20 mouse cellular contexts compared by ENCODE assay signal in the genomic region with DNA sequence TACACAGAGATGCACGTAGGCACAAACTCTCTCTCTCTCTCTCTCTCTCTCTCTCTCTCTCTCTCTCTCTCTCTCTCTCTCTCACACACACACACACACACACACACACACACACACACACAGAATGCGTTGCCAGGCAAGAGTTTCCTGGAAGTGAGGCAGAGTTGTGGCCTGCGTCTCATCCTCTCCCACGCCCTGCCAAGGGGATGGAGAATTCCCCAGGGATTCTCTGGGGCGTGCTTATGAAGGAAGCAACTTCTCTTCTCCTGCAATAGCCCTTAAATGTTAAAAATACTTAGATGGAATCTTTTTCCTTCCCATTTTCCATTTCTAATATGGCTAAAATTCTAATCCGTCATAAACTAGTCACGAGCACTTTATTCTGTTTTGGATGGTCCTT.
A peak's percentile ranks its signal among the peaks of the same experiment; 100 is the strongest.
DNase-seq lines count a peak whose midpoint lies in the region; ATAC-seq and TF ChIP-seq lines count a peak whose summit lies in the region.
"Had no signal": no experiment of that assay in that cellular context is flagged by ENCODE, and none has a peak within 500 bp of the region (broad histone marks: within the 10 kb centered on the region; RNA-seq: fewer than 3 reads in every experiment).

No protein-coding gene starts in this region.

- no peak for ATAC-seq in heart, embryonic 11.5 days (replicated peaks; ENCODE audit: insufficient number of reproducible peaks, low FRiP score, low TSS enrichment)
- no peak for ATAC-seq in lung, postnatal 0 days
- ATAC-seq: forebrain, embryonic 16.5 days; inflammation-experienced regulatory T-cells, adult 6 months; liver, embryonic 12.5 days had no signal

- H3K27ac ChIP-seq in heart, embryonic 11.5 days (ENCODE audit: low read depth, low read length), result no peak overlapping the region
- H3K27ac ChIP-seq in lung, postnatal 0 days (ENCODE audit: low read length), result no peak overlapping the region
- H3K27ac ChIP-seq in embryonic facial prominence, embryonic 10.5 days (replicated peaks), result no peak overlapping the region
- H3K27ac ChIP-seq: embryonic facial prominence, embryonic 13.5 days; hindbrain, embryonic 12.5 days; liver, embryonic 12.5 days; lung, embryonic 15.5 days; neural tube, embryonic 15.5 days had no signal

- intact Hi-C loops in heart, postnatal 14 days (cut with DNase I), result no loop called here

- H3K9me3 ChIP-seq in heart, embryonic 11.5 days (replicated peaks; ENCODE audit: control insufficient read depth, low read length), result no peaks in the 10 kb centered on the region
- H3K9me3 ChIP-seq in lung, postnatal 0 days (ENCODE audit: low read length), result no peaks in the 10 kb centered on the region
- H3K9me3 ChIP-seq in embryonic facial prominence, embryonic 10.5 days, result no peaks in the 10 kb centered on the region
- H3K9me3 ChIP-seq: embryonic facial prominence, embryonic 13.5 days; hindbrain, embryonic 12.5 days; liver, embryonic 12.5 days; lung, embryonic 15.5 days; neural tube, embryonic 15.5 days had no signal

- H3K4me1 ChIP-seq in heart, embryonic 11.5 days (ENCODE audit: control insufficient read depth, insufficient read depth, low read length), result no peaks in the 10 kb centered on the region
- H3K4me1 ChIP-seq in lung, postnatal 0 days (ENCODE audit: insufficient read depth, low read depth, low read length), result no peaks in the 10 kb centered on the region
- peaks cover 6% of the 10 kb centered on the region; the same call in 1 of the 2 replicates for H3K4me1 ChIP-seq in embryonic facial prominence, embryonic 10.5 days
- H3K4me1 ChIP-seq: lung, embryonic 15.5 days had no signal

- no peak for TF ChIP-seq EP300 in lung, postnatal 0 days (IDR thresholded peaks at IDR 0.05)

- no peaks in the 10 kb centered on the region for H3K36me3 ChIP-seq in heart, embryonic 11.5 days (ENCODE audit: control insufficient read depth, insufficient read depth, low read length)
- H3K36me3 ChIP-seq in lung, postnatal 0 days (ENCODE audit: insufficient read depth, low read length), result no peaks in the 10 kb centered on the region
- H3K36me3 ChIP-seq in embryonic facial prominence, embryonic 10.5 days (replicated peaks), result no peaks in the 10 kb centered on the region
- H3K36me3 ChIP-seq: embryonic facial prominence, embryonic 13.5 days; hindbrain, embryonic 12.5 days; liver, embryonic 12.5 days; lung, embryonic 15.5 days; neural tube, embryonic 15.5 days had no signal

- H3K9ac ChIP-seq in heart, embryonic 11.5 days (ENCODE audit: low read depth, low read length), result no peak overlapping the region
- no peak overlapping the region for H3K9ac ChIP-seq in lung, postnatal 0 days (replicated peaks; ENCODE audit: low read depth)
- H3K9ac ChIP-seq: embryonic facial prominence, embryonic 13.5 days; hindbrain, embryonic 12.5 days; liver, embryonic 12.5 days; lung, embryonic 15.5 days; neural tube, embryonic 15.5 days had no signal

- H3K4me3 ChIP-seq in heart, embryonic 11.5 days (ENCODE audit: low read depth, low read length), result no peak overlapping the region
- no peak overlapping the region for H3K4me3 ChIP-seq in lung, postnatal 0 days (ENCODE audit: low read depth, low read length)
- no peak overlapping the region for H3K4me3 ChIP-seq in embryonic facial prominence, embryonic 10.5 days
- H3K4me3 ChIP-seq: embryonic facial prominence, embryonic 13.5 days; hindbrain, embryonic 12.5 days; liver, embryonic 12.5 days; lung, embryonic 15.5 days; myocyte; neural tube, embryonic 15.5 days had no signal

- no peak for TF ChIP-seq CTCF in lung, postnatal 0 days (IDR thresholded peaks at IDR 0.05)

- no peaks in the 10 kb centered on the region for H3K27me3 ChIP-seq in heart, embryonic 11.5 days (ENCODE audit: control insufficient read depth, insufficient read depth, low read length)
- no peaks in the 10 kb centered on the region for H3K27me3 ChIP-seq in lung, postnatal 0 days (replicated peaks; ENCODE audit: insufficient read depth, low read length)
- no peaks in the 10 kb centered on the region for H3K27me3 ChIP-seq in embryonic facial prominence, embryonic 10.5 days (replicated peaks; ENCODE audit: low read depth, poor library complexity, severe bottlenecking)
- H3K27me3 ChIP-seq: embryonic facial prominence, embryonic 13.5 days; hindbrain, embryonic 12.5 days; liver, embryonic 12.5 days; lung, embryonic 15.5 days; neural tube, embryonic 15.5 days had no signal

- no peak overlapping the region for H3K4me2 ChIP-seq in heart, embryonic 11.5 days
- H3K4me2 ChIP-seq in lung, postnatal 0 days (replicated peaks; ENCODE audit: low read depth, low read length), result no peak overlapping the region
- H3K4me2 ChIP-seq: embryonic facial prominence, embryonic 13.5 days; hindbrain, embryonic 12.5 days; liver, embryonic 12.5 days; lung, embryonic 15.5 days; neural tube, embryonic 15.5 days had no signal

- 78% methylated on average over 7 of the region's 7 CpGs for WGBS in heart, embryonic 11.5 days (ENCODE audit: insufficient replicate concordance)
- WGBS in lung, postnatal 0 days, result 66% methylated on average over 7 of the region's 7 CpGs
- 86% methylated on average over 7 of the region's 7 CpGs for WGBS in embryonic facial prominence, embryonic 10.5 days

- peak; percentile 14 to 42 for DNase-seq in heart, adult 18-20 months
- DNase-seq in lung, postnatal 10 days, result peak; percentile 32
- no peak for DNase-seq in lung, postnatal 0 days (ENCODE audit: low spot score)
- peak; percentile 12 to 29 for DNase-seq in heart, postnatal 14 days
- peak; percentile 66 for DNase-seq in kidney, postnatal 10 days
- no peak for DNase-seq in embryonic facial prominence, embryonic 10.5 days (ENCODE audit: low spot score)
- DNase-seq in frontal cortex, postnatal 14 days (ENCODE audit: low spot score in 2 of 2), result no peak
- DNase-seq: cerebellum, postnatal 10 days; midbrain, embryonic 14.5 days; right cerebral cortex, postnatal 25 days; thymus, adult 18-20 months had no signal

Comparison
In these comparisons a context has a peak if more than half of its experiments do, and no peak if none do; other contexts are left out.
1. DNase-seq: peak in heart, adult 18-20 months (2 of 2), lung, postnatal 10 days (single experiment), heart, postnatal 14 days (2 of 2) and kidney, postnatal 10 days (single experiment); none in lung, postnatal 0 days (single experiment), embryonic facial prominence, embryonic 10.5 days (single experiment) and frontal cortex, postnatal 14 days (0 of 2).